Mouse (Mus musculus): ENCODE measurements at regions not wholly inside any gene's neighbourhood (a gene's known extent, or its start where the extent isn't known, plus 50 kb on each side); places are given as distances from the start of the nearest gene placed in this dataset.

DNA sequence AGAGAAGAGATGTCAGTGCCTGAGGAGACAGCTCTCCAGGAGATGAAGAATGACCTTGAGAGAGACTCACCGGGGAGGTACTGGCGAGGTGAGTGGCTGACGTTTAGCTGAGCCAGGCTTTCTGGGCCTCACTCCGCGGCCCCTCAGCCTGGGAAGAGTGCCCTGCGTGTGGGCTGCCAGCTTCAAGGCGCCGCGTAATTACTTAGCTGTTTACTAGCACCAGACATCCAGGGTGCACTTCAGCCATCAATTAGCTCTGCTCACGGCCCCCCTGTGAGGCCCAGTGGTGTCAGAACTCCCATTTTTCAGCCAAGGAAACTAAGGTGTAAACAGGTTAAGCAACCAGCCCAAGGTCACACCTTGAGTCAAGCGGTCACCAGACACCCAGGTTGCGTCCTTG lies 485.8 kb downstream of the Bnc2 start:
- 38% methylated on average over 12 of the region's 12 CpGs for WGBS
- ATAC-seq (ENCODE audit: low FRiP score): peak; percentile 63; the same call in 1 of the 2 replicates
- Histone ChIP-seq H3K27me3 (replicated peaks) (no peaks in the 10 kb centered on the region), H3K4me2 (no peak overlapping the region), H3K4me3 (replicated peaks) (no peak overlapping the region), H3K27ac (replicated peaks) (no peak overlapping the region), H3K9ac (replicated peaks) (no peak overlapping the region), H3K36me3 (no peaks in the 10 kb centered on the region), H3K4me1 (peaks cover 5% of the 10 kb centered on the region; the same call in 1 of the 2 replicates), H3K9me3 (replicated peaks) (no peaks in the 10 kb centered on the region)

DNA sequence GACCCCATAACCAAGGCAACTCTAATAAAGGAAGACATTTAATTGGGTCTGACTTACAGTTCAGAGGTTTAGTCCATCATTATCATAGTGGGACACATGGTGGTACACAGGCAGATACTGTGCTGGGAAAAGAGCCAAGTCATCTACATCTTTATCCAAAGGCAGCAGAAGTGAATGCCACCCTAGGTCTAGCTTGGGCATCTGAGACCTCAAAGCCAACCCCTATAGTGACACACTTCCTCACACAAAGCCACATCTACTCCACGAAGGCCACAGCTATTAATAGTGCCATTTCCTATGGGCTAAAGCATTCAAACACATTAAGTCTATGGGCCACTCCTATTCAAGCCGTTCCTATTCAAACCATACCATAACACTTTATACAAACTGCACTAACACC lies 483.8 kb downstream of the Bnc2 start:
- H3K27me3 ChIP-seq (replicated peaks): no peaks in the 10 kb centered on the region
- H3K4me3 ChIP-seq (replicated peaks): no peak overlapping the region
- no peak overlapping the region for H3K27ac ChIP-seq (replicated peaks)
- peaks cover 5% of the 10 kb centered on the region; the same call in 1 of the 2 replicates for H3K4me1 ChIP-seq
- H3K9me3 ChIP-seq (replicated peaks): no peaks in the 10 kb centered on the region
- no peak overlapping the region for H3K4me2 ChIP-seq
- H3K9ac ChIP-seq (replicated peaks): no peak overlapping the region
- 89% methylated on average over 2 of the region's 2 CpGs for WGBS
- H3K36me3 ChIP-seq: no peaks in the 10 kb centered on the region
- no peak for ATAC-seq (ENCODE audit: low FRiP score)

DNA sequence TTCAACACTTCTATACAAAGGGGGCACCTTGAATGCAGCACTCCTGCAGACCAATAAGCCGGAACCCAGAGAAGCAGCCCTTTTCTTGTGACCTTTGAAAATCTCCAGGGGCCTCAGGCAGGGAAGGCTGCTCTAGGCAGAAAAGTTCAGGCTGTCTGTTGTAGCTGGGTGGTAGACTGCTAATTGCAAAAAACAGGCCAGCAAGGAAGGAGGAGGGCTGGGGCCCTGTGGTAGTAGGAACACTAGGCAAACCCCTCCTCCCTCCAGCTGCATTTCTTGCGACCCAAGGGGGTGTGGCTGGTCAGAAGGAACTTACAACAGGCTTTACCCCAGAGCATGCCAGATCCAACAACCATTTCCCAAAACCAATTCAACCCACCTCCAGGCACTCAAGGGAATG lies 482.8 kb downstream of the Bnc2 start:
- ATAC-seq (ENCODE audit: low FRiP score): no peak
- Histone ChIP-seq H3K9me3 (replicated peaks) (no peaks in the 10 kb centered on the region), H3K4me2 (no peak overlapping the region), H3K27ac (replicated peaks) (no peak overlapping the region), H3K4me3 (replicated peaks) (no peak overlapping the region), H3K27me3 (replicated peaks) (no peaks in the 10 kb centered on the region), H3K4me1 (peaks cover 5% of the 10 kb centered on the region; the same call in 1 of the 2 replicates), H3K9ac (replicated peaks) (no peak overlapping the region), H3K36me3 (no peaks in the 10 kb centered on the region)
- 61% methylated on average over 2 of the region's 2 CpGs for WGBS

DNA sequence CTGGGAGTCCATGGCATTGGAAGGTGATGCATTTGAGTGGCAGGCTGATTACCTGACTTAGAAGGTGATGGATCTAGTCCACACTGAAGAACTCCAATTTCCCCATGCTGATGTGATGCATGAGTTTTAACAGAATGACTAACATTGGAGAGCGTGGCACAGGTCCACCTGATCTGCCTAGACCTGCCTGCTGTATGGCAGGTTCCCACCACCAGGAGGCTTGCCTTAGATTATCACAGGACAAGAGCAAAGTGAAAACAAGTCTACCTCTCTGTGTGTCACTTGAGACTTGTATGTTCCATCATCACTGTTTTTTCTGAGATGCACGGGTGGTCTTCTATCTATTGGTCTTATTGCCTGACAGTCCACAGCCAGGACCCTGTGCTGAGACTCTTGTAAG lies 478.3 kb downstream of the Bnc2 start:
- no peak for ATAC-seq (ENCODE audit: low FRiP score)
- 91% methylated on average over 2 of the region's 2 CpGs for WGBS

DNA sequence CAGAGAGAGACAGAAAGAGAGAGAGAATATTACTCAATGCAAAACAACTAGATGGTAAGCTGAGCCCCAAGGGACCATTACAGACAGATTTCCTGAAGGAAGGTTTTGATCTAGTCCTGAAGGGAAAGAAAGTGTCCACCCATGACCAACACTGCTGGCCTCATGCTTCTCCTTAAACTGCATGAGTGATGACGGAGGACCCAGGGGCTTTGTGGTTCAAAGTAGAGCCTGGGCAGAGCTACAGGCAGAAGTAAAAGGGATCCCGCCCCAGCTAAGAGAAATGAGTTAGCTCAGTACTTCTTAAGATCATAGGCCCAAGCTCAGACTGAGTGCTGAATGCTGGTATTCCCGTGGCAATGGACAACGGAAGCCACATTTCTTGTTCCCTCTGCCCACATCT lies 476.9 kb downstream of the Bnc2 start:
- Histone ChIP-seq H3K9me3 (replicated peaks) (no peaks in the 10 kb centered on the region), H3K4me2 (no peak overlapping the region), H3K27me3 (replicated peaks) (no peaks in the 10 kb centered on the region), H3K9ac (replicated peaks) (no peak overlapping the region), H3K36me3 (no peaks in the 10 kb centered on the region), H3K4me1 (peaks cover 5% of the 10 kb centered on the region; the same call in 1 of the 2 replicates), H3K27ac (replicated peaks) (no peak overlapping the region), H3K4me3 (replicated peaks) (no peak overlapping the region)
- WGBS: 90% methylated on average over 4 of the region's 4 CpGs
- no peak for ATAC-seq (ENCODE audit: low FRiP score)

More for the DNA sequence above, 478.3 kb downstream of the Bnc2 start:
- Histone ChIP-seq H3K9me3 (replicated peaks) (no peaks in the 10 kb centered on the region), H3K9ac (replicated peaks) (no peak overlapping the region), H3K4me3 (replicated peaks) (no peak overlapping the region), H3K27ac (replicated peaks) (no peak overlapping the region), H3K4me1 (no peaks in the 10 kb centered on the region), H3K36me3 (no peaks in the 10 kb centered on the region), H3K4me2 (no peak overlapping the region), H3K27me3 (replicated peaks) (no peaks in the 10 kb centered on the region)

DNA sequence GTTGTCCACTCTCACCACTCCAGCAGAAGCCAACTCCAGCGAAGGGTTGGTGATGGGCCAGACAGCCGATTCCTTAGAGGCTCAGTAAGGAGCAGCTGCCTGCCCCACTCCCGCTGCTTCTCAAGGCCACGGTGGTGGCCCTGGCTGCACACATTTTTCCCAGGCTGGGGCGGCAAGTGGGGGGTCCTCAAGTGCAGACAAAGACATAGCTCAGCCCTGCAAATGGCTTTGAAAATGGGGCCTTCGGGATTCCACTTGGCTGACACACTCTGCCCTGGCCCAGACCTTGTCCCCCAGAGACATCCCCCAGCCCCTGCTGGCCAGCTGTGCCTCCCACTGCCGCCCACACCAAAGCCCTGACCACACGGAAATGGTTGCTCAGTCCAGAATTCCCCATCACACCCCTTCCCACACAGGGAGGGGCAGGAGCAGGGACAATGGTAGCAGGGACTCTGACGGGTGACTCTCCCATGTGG lies 475.9 kb downstream of the Bnc2 start:
- WGBS: 48% methylated on average over 9 of the region's 9 CpGs
- no peak overlapping the region for H3K4me3 ChIP-seq (replicated peaks)
- H3K4me2 ChIP-seq: no peak overlapping the region
- no peaks in the 10 kb centered on the region for H3K9me3 ChIP-seq (replicated peaks)
- no peak overlapping the region for H3K9ac ChIP-seq (replicated peaks)
- H3K4me1 ChIP-seq: peaks cover 5% of the 10 kb centered on the region; the same call in 1 of the 2 replicates
- no peak for ATAC-seq (ENCODE audit: low FRiP score)
- no peak overlapping the region for H3K27ac ChIP-seq (replicated peaks)
- no peaks in the 10 kb centered on the region for H3K27me3 ChIP-seq (replicated peaks)
- H3K36me3 ChIP-seq: no peaks in the 10 kb centered on the region

DNA sequence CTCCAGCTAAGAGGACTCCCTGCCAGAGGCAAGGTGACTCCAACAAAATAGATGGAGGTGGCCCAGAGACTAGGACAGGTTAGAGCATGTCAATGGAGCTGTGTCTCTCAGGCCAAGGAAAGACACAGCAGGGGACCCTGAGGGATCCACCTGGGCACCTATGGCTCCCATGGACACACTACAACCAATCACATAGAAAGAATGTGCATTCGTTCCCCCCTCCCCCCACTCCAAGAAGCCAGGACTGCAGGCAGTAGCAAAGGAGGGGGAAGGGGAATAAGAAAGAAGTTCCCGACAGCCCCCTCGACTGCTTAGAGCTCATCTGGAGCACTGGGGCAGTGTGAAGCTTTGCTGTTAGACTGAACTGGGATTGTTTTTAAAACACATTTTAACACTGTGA lies 474.1 kb downstream of the Bnc2 start:
- Histone ChIP-seq H3K4me1 (peaks cover 5% of the 10 kb centered on the region; the same call in 1 of the 2 replicates), H3K36me3 (no peaks in the 10 kb centered on the region), H3K4me2 (no peak overlapping the region), H3K9ac (replicated peaks) (no peak overlapping the region), H3K27ac (replicated peaks) (no peak overlapping the region), H3K9me3 (replicated peaks) (no peaks in the 10 kb centered on the region), H3K4me3 (replicated peaks) (no peak overlapping the region), H3K27me3 (replicated peaks) (no peaks in the 10 kb centered on the region)
- WGBS: 59% methylated on average over 3 of the region's 3 CpGs
- no peak for ATAC-seq (ENCODE audit: low FRiP score)

DNA sequence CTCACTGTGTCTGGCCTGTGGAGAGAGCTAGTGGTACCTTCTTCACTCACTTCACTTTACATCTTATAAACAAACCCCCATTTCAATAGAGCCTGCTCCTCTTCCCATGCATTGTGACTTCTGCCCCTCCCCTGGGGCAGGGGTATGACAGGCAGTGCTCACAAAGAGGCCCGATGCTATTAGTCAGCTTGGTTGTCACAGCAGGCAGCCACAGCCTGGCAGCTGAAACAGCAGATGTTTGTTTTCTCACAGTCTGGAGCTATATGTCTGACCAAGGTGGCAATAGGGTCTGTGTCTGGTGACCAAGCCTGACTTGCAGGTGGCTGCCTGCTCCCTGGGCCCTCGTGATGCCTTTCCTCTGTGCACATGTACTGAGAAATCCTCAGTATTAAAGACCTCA lies 472.8 kb downstream of the Bnc2 start:
- 10% methylated on average over 2 of the region's 2 CpGs for WGBS
- H3K4me2 ChIP-seq: no peak overlapping the region
- H3K9ac ChIP-seq (replicated peaks): no peak overlapping the region
- H3K9me3 ChIP-seq (replicated peaks): no peaks in the 10 kb centered on the region
- H3K4me1 ChIP-seq: peaks cover 5% of the 10 kb centered on the region; the same call in 1 of the 2 replicates
- no peak overlapping the region for H3K27ac ChIP-seq (replicated peaks)
- H3K36me3 ChIP-seq: no peaks in the 10 kb centered on the region
- no peak overlapping the region for H3K4me3 ChIP-seq (replicated peaks)
- H3K27me3 ChIP-seq (replicated peaks): no peaks in the 10 kb centered on the region
- peak; percentile 33; the same call in 1 of the 2 replicates for ATAC-seq (ENCODE audit: low FRiP score)

DNA sequence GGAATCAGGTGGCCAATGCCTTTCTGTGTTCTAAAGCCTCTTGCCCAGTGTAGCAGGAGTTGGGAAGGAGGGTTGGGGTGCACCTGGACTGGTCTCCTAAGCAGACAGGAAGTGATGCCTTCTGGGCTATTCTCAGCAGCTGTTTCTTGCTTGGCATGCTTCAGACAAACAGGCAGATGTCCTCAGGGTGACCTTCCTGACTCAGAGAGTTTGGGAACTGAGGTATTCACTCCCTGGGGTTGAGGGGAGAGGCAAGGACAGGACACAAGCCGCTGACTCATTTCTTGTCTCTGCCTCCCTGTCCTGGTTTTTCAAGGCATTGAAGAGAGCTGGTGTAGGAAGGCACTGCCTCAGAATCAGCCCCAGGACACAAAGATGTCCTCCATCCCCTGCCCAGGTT lies 471.4 kb downstream of the Bnc2 start:
- WGBS: 89% methylated on average over 1 of the region's 1 CpGs
- Histone ChIP-seq H3K4me2 (no peak overlapping the region), H3K36me3 (no peaks in the 10 kb centered on the region), H3K27ac (replicated peaks) (no peak overlapping the region), H3K27me3 (replicated peaks) (no peaks in the 10 kb centered on the region), H3K4me3 (replicated peaks) (no peak overlapping the region), H3K9me3 (replicated peaks) (no peaks in the 10 kb centered on the region), H3K9ac (replicated peaks) (no peak overlapping the region), H3K4me1 (peaks cover 5% of the 10 kb centered on the region; the same call in 1 of the 2 replicates)
- ATAC-seq (ENCODE audit: low FRiP score): no peak

DNA sequence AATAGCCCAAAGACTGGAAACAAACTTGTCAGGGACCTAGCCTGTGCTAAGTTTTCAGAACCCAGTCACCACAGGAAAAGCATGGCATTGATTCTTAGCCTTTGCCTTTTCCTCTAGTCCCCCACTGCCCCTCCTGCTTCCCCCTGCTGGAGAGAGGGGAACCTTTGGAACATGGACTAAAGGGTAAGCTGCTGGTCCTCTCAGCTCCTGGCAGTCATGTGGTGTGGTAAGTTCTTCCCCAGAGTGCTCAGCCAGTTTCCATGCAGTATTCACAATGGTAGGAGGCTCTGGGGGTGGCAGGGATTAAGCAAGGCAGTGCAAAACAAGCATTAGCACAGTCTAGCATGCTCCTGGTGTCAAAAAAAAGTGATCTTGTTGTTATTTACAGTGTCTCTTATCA lies 470.3 kb downstream of the Bnc2 start:
- H3K27me3 ChIP-seq (replicated peaks): no peaks in the 10 kb centered on the region
- no peaks in the 10 kb centered on the region for H3K36me3 ChIP-seq
- H3K4me1 ChIP-seq: peaks cover 5% of the 10 kb centered on the region; the same call in 1 of the 2 replicates
- no peak overlapping the region for H3K4me3 ChIP-seq (replicated peaks)
- ATAC-seq (ENCODE audit: low FRiP score): no peak
- H3K4me2 ChIP-seq: no peak overlapping the region
- no peak overlapping the region for H3K9ac ChIP-seq (replicated peaks)
- no peak overlapping the region for H3K27ac ChIP-seq (replicated peaks)
- H3K9me3 ChIP-seq (replicated peaks): no peaks in the 10 kb centered on the region

DNA sequence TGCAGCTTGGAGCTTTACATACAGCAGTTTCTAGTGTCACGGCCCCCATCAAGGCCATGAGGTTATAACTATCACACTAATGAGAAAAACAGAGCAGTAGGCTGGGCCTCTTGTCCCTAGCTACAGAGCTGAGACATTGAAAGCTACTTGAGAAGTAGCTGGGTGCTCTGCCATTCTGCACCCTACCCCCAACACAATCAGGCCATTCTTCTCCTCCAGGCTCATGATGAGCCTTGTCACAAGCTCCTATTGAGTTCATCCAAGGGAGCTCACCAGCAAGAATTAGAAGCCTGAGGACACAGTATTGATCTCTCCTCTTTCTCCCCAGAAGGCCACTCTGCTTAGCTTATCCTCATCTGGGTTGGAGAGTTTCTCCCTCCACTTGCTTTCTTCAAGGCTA lies 466.9 kb downstream of the Bnc2 start:
- Histone ChIP-seq H3K27ac (replicated peaks) (no peak overlapping the region), H3K4me3 (replicated peaks) (no peak overlapping the region), H3K4me1 (peaks cover 17% of the 10 kb centered on the region), H3K4me2 (no peak overlapping the region), H3K9me3 (replicated peaks) (no peaks in the 10 kb centered on the region), H3K9ac (replicated peaks) (no peak overlapping the region), H3K36me3 (no peaks in the 10 kb centered on the region), H3K27me3 (replicated peaks) (no peaks in the 10 kb centered on the region)
- 75% methylated on average over 1 of the region's 1 CpGs for WGBS
- ATAC-seq (ENCODE audit: low FRiP score): no peak

DNA sequence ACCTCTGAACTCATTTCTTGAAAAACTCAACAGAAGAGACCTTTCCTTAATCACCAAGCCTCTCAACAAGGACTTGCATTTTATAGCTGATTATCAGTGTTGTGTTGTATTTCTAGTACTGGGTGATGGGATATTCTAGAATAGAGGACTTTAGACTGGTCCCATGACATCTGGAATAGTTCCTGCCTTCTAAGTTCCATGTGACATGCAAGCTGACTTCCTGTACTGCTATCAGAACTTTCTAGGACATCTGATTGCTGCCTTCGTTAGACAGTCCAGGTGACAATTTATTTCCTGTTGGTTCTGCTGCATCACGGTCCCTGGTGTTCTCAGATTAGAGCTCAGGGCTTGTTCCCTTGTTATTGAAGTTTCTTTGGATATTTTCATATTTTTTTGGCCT lies 465.5 kb downstream of the Bnc2 start:
- no peak for ATAC-seq (ENCODE audit: low FRiP score)
- no peak overlapping the region for H3K27ac ChIP-seq (replicated peaks)
- no peaks in the 10 kb centered on the region for H3K36me3 ChIP-seq
- peaks cover 17% of the 10 kb centered on the region for H3K4me1 ChIP-seq
- no peak overlapping the region for H3K9ac ChIP-seq (replicated peaks)
- H3K4me3 ChIP-seq (replicated peaks): no peak overlapping the region
- 92% methylated on average over 2 of the region's 2 CpGs for WGBS
- H3K4me2 ChIP-seq: no peak overlapping the region
- no peaks in the 10 kb centered on the region for H3K27me3 ChIP-seq (replicated peaks)
- no peaks in the 10 kb centered on the region for H3K9me3 ChIP-seq (replicated peaks)

Data from neural tube, embryonic 15.5 days (tissue).